Mouse (Mus musculus) urinary bladder, postnatal 4 days (tissue): ENCODE results near the gene Prpf6.

Experiments used
- DNase-seq, 2 experiments: peaks; one replicate each; pipeline ENCODE4 v3.0.0; 2021 to 2022; ENCODE audit warnings: low spot score in 2 of 2

Prpf6 gene

GRCm38 (mm10) chr2:181596221-181596960, 4.7 kb downstream of the Prpf6 start:
- DNase-seq = peak in 1 of 2 experiments; percentile 14

GRCm38 (mm10) chr2:181597378-181598061, 5.9 kb downstream of the Prpf6 start:
- peak in 1 of 2 experiments; percentile 17 for DNase-seq

GRCm38 (mm10) chr2:181598454-181599351, 7.0 kb downstream of the Prpf6 start, which contains the start of gene Samd10:
TSS of gene Samd10 (minus strand) at chr2:181599212.
- DNase-seq = peak in 1 of 2 experiments; percentile 56

- no peak for DNase-seq
Observed at GRCm38 (mm10) chr2:181600226-181600758, 8.6 kb downstream of the Prpf6 start.

GRCm38 (mm10) chr2:181600828-181601750, 9.4 kb downstream of the Prpf6 start:
- peak; percentile 93 to 95 for DNase-seq

GRCm38 (mm10) chr2:181601751-181602145, 10.1 kb downstream of the Prpf6 start:
- no peak for DNase-seq

- no peak for DNase-seq
Observed at GRCm38 (mm10) chr2:181602367-181602766, 10.7 kb downstream of the Prpf6 start.

- no peak for DNase-seq
Observed at GRCm38 (mm10) chr2:181618761-181619495, 27.3 kb downstream of the Prpf6 start.

- DNase-seq = no peak
Observed at GRCm38 (mm10) chr2:181623401-181623800, 31.7 kb downstream of the Prpf6 start.

GRCm38 (mm10) chr2:181628471-181628870, 36.8 kb downstream of the Prpf6 start:
- no peak for DNase-seq

- no peak for DNase-seq
Observed at GRCm38 (mm10) chr2:181632624-181633023, 41.0 kb downstream of the Prpf6 start.

- DNase-seq = no peak
Observed at GRCm38 (mm10) chr2:181635865-181636264, 44.2 kb downstream of the Prpf6 start.

GRCm38 (mm10) chr2:181644361-181644760, 52.7 kb downstream of the Prpf6 start:
- peak in 1 of 2 experiments; percentile 31 for DNase-seq

GRCm38 (mm10) chr2:181645666-181646065, 54.0 kb downstream of the Prpf6 start:
- DNase-seq = no peak

- no peak for DNase-seq
Observed at GRCm38 (mm10) chr2:181646626-181647472, 55.2 kb downstream of the Prpf6 start.

GRCm38 (mm10) chr2:181648926-181649325, 57.3 kb downstream of the Prpf6 start:
- no peak for DNase-seq

- DNase-seq = no peak
Observed at GRCm38 (mm10) chr2:181653065-181653464, 61.4 kb downstream of the Prpf6 start.

GRCm38 (mm10) chr2:181653523-181653922, 61.9 kb downstream of the Prpf6 start:
- no peak for DNase-seq

GRCm38 (mm10) chr2:181656734-181657133, 65.1 kb downstream of the Prpf6 start, which contains the start of gene Gm29797:
TSS of gene Gm29797 (plus strand) at chr2:181657034.
- no peak for DNase-seq
